Mouse (Mus musculus): ENCODE data around the gene Vkorc1.
A peak's percentile ranks its signal among the peaks of the same experiment; 100 is the strongest.

DNA sequence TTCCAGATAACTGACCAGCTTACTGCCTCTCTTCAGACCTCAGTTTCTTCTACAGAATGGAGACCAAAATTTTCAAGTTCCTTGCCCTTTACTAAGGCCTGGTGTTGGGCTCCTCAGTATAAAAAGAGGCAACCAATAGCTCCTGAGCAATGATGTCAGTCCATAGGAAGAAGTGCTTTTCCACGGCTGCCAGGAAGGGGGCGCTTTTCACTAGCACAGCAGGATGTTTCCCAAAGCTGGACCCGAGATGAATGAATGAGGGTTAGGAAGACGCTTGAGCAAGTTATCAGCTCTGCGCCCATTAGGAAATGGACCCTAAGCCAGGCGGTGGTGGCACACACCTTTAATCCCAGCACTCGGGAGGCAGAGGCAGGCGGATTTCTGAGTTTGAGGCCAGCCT, 26.1 kb upstream of the Vkorc1 start:
- TF ChIP-seq EP300 (optimal IDR thresholded peaks at IDR 0.05) (no peak), CTCF (IDR thresholded peaks at IDR 0.05; ENCODE audit: low read depth) (peak; percentile 72)

Measured in stomach, postnatal 0 days (tissue).